Mouse (Mus musculus) heart, embryonic 11.5 days (tissue): ENCODE measurements around the gene Prpf31. TPM values are rescaled to one million over a fixed set of nuclear protein-coding genes. Genes with fewer than 3 reads are reported as not detected.

Experiments
- ATAC-seq: fragments of 200-750 bp; cut with Nextera tagmentation; replicated peaks from 2 replicates; pipeline ENCODE4 v1.8.0; 2017; ENCODE audit warnings: moderate library complexity; ENCODE audit not compliant: insufficient number of reproducible peaks, low FRiP score, low TSS enrichment
- H3K27ac ChIP-seq: fragments of 300-500 bp; sonication (generic); 2 replicates; pipeline ENCODE4 v1.5.1; 2014; ENCODE audit warnings: mild to moderate bottlenecking, low read depth, low read length
- H3K27me3 ChIP-seq: fragments of 300-500 bp; sonication (generic); 2 replicates; pipeline ENCODE4 v1.6.1; 2014; ENCODE audit warnings: mild to moderate bottlenecking, low read length, mixed read lengths; ENCODE audit not compliant: control insufficient read depth, insufficient read depth
- H3K36me3 ChIP-seq: fragments of 300-500 bp; sonication (generic); 2 replicates; pipeline ENCODE4 v1.6.1; 2014; ENCODE audit warnings: mild to moderate bottlenecking, low read length, moderate library complexity, mixed read lengths; ENCODE audit not compliant: control insufficient read depth, insufficient read depth
- H3K4me1 ChIP-seq: fragments of 300-500 bp; sonication (generic); 2 replicates; pipeline ENCODE4 v1.6.1; 2014; ENCODE audit warnings: low read length; ENCODE audit not compliant: control insufficient read depth, insufficient read depth
- H3K4me2 ChIP-seq: fragments of 300-500 bp; sonication (generic); 2 replicates; pipeline ENCODE4 v1.6.1; 2014; ENCODE audit warnings: mild to moderate bottlenecking, moderate library complexity
- H3K4me3 ChIP-seq: fragments of 300-500 bp; sonication (generic); 2 replicates; pipeline ENCODE4 v1.5.1; 2014; ENCODE audit warnings: low read depth, low read length
- H3K9ac ChIP-seq: fragments of 300-500 bp; sonication (generic); 2 replicates; pipeline ENCODE4 v1.6.1; 2014; ENCODE audit warnings: mild to moderate bottlenecking, low read depth, low read length, moderate library complexity
- H3K9me3 ChIP-seq: fragments of 300-500 bp; sonication (generic); replicated peaks from 2 replicates; pipeline ENCODE4 v1.6.1; 2016; ENCODE audit warnings: low read length; ENCODE audit not compliant: control insufficient read depth
- WGBS: fragments of 180-500 bp; shearing (Covaris S2); extraction: QIAGEN DNeasy Blood & Tissue Kit; methylation state at CpG from one replicate; pipeline ENCODE4 v1.1.7; 2014; ENCODE audit not compliant: insufficient replicate concordance; 5-methylcytosine and 5-hydroxymethylcytosine counted together
- polyA plus RNA-seq: library from polyadenylated mRNA; unstranded; fragments of >200 nt; fragmentation: Nextera tagmentation; extraction: Ambion mirVana; gene quantifications from 2 replicates; pipeline ENCODE4 v1.2.1, GENCODE M21; 2014

The Prpf31 gene
- polyA plus RNA-seq, result 67.6 and 78.3 TPM in 2 replicates

- peak within 1 kb of the TSS; percentile 87 for H3K9ac ChIP-seq
- H3K27me3 ChIP-seq, result no peaks in the 10 kb centered on the region
- H3K4me1 ChIP-seq, result peaks cover 12% of the 10 kb centered on the region
- H3K4me3 ChIP-seq, result peak within 1 kb of the TSS; percentile 68
- peak within 1 kb of the TSS; percentile 99 for H3K4me2 ChIP-seq
- peak; percentile 83 for ATAC-seq
- 1% methylated on average over 47 of the region's 47 CpGs for WGBS
- H3K9me3 ChIP-seq, result no peaks in the 10 kb centered on the region
- H3K36me3 ChIP-seq, result peaks cover 2% of the 10 kb centered on the region
- H3K27ac ChIP-seq, result peak within 1 kb of the TSS; percentile 76
Observed at GRCm38 (mm10) chr7:3629543-3630477, at the start of gene Prpf31, which contains the start of gene Tfpt. Prpf31 (plus strand) TSS chr7:3629985. Tfpt (minus strand) TSS chr7:3629929.

DNA sequence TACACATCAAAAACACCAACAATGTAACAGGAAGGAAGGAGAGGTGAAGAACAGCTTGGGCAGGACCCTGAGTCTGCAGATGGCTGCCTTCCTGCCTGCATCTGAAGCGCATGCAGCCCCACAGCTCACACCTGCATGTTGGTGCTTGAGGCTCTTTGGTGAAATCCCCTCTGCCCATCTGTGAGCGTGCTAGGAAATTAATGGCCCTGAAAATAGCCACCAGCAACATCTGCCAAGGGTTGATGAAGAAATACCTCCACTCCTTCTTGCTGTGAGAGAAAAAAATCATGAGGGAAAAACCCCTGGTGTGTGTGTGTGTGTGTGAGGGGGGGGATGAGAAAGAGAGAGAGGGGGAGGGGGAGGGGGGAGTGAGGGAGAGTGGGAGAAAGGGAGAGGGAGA, 49.8 kb upstream of the Prpf31 start:
- Histone ChIP-seq H3K9ac (no peak overlapping the region), H3K36me3 (no peaks in the 10 kb centered on the region), H3K4me2 (no peak overlapping the region), H3K4me3 (no peak overlapping the region), H3K4me1 (no peaks in the 10 kb centered on the region), H3K27me3 (no peaks in the 10 kb centered on the region), H3K9me3 (no peaks in the 10 kb centered on the region), H3K27ac (no peak overlapping the region)
- WGBS, result 63% methylated on average over 2 of the region's 2 CpGs
- no peak for ATAC-seq

DNA sequence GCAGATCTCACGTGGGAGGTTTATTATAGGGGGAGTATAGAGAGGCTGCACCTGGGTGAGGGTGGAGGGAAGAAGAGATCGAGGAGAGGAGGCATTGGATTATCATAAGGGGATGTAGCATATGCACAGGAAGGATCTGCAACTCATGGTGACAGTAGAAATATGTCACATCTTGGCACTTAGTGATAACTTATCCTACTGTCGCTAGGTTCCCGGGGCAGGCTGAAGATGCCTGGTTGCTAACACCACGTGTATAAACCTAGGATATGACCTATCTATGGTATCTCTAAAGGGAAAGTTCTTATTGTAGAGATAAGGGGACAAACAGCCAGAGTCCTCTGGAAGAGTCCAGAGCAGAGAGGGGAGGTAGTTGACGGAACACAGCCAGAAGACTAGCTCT, 44.0 kb upstream of the Prpf31 start:
- H3K27me3 ChIP-seq, result no peaks in the 10 kb centered on the region
- no peaks in the 10 kb centered on the region for H3K9me3 ChIP-seq
- WGBS, result 5% methylated on average over 6 of the region's 6 CpGs
- no peak overlapping the region for H3K27ac ChIP-seq
- ATAC-seq, result no peak
- no peaks in the 10 kb centered on the region for H3K36me3 ChIP-seq
- peak overlapping the region; percentile 27; the same call in 1 of the 2 replicates for H3K4me2 ChIP-seq
- no peak overlapping the region for H3K4me3 ChIP-seq
- no peak overlapping the region for H3K9ac ChIP-seq
- H3K4me1 ChIP-seq, result no peaks in the 10 kb centered on the region

DNA sequence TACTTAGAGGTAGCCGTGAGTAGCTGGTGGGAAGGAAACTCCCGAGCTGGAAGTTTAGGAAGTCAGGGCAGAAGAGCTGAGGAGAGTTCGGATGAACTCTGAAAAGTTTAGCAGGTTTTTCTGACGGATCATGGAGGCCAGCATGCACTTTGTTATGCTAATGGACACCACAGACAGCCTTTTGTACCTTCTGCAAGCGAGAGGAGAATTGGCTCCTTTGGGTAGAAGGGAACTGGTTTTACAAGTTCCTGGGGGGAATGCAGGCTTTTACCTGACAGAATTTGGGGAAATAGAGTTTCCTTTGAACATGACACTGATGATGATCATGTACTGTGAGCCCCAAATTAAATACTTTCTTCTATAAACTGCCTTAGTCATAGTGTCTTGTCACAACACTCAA, 43.5 kb upstream of the Prpf31 start:
- Histone ChIP-seq H3K36me3 (no peaks in the 10 kb centered on the region), H3K9me3 (no peaks in the 10 kb centered on the region), H3K4me2 (peak overlapping the region; percentile 27; the same call in 1 of the 2 replicates), H3K27me3 (no peaks in the 10 kb centered on the region), H3K9ac (no peak overlapping the region), H3K4me3 (no peak overlapping the region), H3K4me1 (no peaks in the 10 kb centered on the region), H3K27ac (no peak overlapping the region)
- WGBS, result 6% methylated on average over 5 of the region's 5 CpGs
- ATAC-seq, result no peak

DNA sequence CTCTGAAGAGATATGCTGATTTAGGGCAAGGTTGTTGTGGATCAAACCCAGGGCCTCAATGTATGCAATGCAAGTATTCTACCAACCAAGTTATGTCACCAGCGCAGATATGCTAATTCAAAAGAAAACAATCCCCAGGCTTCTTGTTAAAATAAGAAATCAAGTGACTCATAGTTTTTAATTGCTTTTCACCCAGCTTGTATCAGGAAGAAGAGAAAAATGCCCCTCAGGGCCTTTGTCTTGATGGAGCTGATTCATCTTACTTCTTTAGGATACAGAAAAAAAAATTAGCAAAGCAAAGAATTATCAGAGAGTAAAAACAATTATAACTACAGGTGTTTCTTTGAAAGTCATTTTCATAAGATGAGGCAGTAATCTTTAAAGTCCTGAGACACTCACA, 42.5 kb upstream of the Prpf31 start:
- no peak for ATAC-seq
- Histone ChIP-seq H3K4me1 (no peaks in the 10 kb centered on the region), H3K4me2 (no peak overlapping the region), H3K27me3 (no peaks in the 10 kb centered on the region), H3K27ac (no peak overlapping the region), H3K4me3 (no peak overlapping the region), H3K9me3 (no peaks in the 10 kb centered on the region), H3K36me3 (no peaks in the 10 kb centered on the region), H3K9ac (no peak overlapping the region)
- 68% methylated on average over 1 of the region's 1 CpGs for WGBS

DNA sequence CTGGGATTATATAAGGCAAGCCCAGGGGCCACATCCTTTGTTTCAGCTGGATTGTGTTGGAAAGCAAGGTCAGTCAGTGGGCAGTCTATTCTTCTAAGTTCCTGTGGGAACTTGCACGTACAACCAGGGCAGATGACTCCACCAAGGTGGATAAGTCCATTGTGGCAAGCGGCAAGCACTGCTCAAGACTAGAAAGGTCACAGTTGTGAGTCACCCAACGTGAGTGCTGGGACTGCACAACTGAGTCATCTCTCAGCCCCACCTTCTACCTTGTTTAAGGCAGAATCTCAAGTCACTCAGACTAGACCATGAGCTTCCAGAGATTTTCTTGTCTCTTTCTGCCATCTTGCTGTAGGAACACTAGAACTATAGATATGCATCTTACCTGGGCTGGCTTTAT, 39.2 kb upstream of the Prpf31 start:
- no peaks in the 10 kb centered on the region for H3K9me3 ChIP-seq
- no peak overlapping the region for H3K4me2 ChIP-seq
- H3K27ac ChIP-seq, result no peak overlapping the region
- no peak overlapping the region for H3K4me3 ChIP-seq
- H3K27me3 ChIP-seq, result no peaks in the 10 kb centered on the region
- no peaks in the 10 kb centered on the region for H3K36me3 ChIP-seq
- H3K4me1 ChIP-seq, result no peaks in the 10 kb centered on the region
- no peak overlapping the region for H3K9ac ChIP-seq
- WGBS, result 68% methylated on average over 3 of the region's 3 CpGs
- ATAC-seq, result no peak

DNA sequence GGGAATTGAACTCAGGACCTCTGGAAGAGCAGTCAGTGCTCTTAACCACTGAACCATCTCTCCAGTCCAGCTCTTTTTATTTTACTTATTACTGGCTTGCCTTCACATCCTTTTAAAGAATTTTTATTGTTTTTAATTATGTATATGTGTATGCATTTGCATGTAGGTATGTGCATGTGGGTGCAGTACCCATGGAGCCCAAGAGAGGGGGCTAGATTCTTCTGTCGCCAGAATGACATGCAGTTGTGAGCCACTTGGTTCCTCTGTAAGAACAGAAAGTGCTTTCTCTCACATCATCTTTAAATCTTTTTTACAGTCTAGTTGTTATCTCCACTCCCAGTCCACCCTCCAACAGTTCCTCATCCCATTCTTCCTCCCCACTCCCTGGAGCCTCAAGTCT, 38.3 kb upstream of the Prpf31 start:
- 54% methylated on average over 1 of the region's 1 CpGs for WGBS

DNA sequence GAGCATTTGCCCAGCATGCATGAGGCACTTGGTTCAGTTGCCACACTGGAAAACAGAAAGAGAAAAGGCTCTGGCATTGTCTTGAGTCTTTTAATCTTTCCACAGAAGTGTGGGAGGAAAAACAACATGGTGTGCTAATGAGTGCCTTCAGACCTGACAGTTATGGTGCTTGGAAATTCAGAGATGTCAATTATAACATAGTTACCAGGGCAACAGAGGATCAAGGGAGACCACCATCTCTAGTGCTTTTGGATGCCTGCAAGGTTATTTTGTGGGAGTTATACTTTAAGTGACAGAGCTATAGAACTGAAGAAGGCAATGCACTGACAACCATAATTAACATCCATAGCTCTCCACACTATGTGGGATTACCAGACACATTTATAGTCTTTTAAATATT, 35.9 kb upstream of the Prpf31 start:
- no peaks in the 10 kb centered on the region for H3K27me3 ChIP-seq
- H3K4me2 ChIP-seq, result no peak overlapping the region
- H3K27ac ChIP-seq, result no peak overlapping the region
- H3K36me3 ChIP-seq, result no peaks in the 10 kb centered on the region
- no peak for ATAC-seq
- no peak overlapping the region for H3K4me3 ChIP-seq
- H3K9ac ChIP-seq, result no peak overlapping the region
- H3K4me1 ChIP-seq, result no peaks in the 10 kb centered on the region
- H3K9me3 ChIP-seq, result no peaks in the 10 kb centered on the region

More for the DNA sequence above, 38.3 kb upstream of the Prpf31 start:
- no peak for ATAC-seq
- Histone ChIP-seq H3K4me1 (no peaks in the 10 kb centered on the region), H3K27me3 (no peaks in the 10 kb centered on the region), H3K27ac (no peak overlapping the region), H3K4me3 (no peak overlapping the region), H3K4me2 (no peak overlapping the region), H3K9ac (no peak overlapping the region), H3K36me3 (no peaks in the 10 kb centered on the region), H3K9me3 (no peaks in the 10 kb centered on the region)

- Histone ChIP-seq H3K4me1 (no peaks in the 10 kb centered on the region), H3K4me2 (peak overlapping the region; percentile 51), H3K27me3 (no peaks in the 10 kb centered on the region), H3K36me3 (no peaks in the 10 kb centered on the region), H3K9me3 (no peaks in the 10 kb centered on the region), H3K9ac (0 out of 2 replicates have a peak overlapping the region, but pooled peaks have one; percentile 5), H3K27ac (no peak overlapping the region), H3K4me3 (no peak overlapping the region)
- no peak for ATAC-seq
- WGBS, result 15% methylated on average over 5 of the region's 5 CpGs
Observed at GRCm38 (mm10) chr7:3594686-3595085, 35.1 kb upstream of the Prpf31 start.
